Mouse (Mus musculus) embryonic facial prominence, embryonic 14.5 days (tissue): Measurements from ENCODE around the gene Mup4. TPM values are rescaled to one million over a fixed set of nuclear protein-coding genes. Genes with fewer than 3 reads are reported as not detected.
"Not testable (repeated sequence)": the region's sequence is repeated elsewhere in the genome, so short reads cannot be mapped to it uniquely, and the experiment has no call there.

ENCODE experiments used
- ATAC-seq: fragments of 200-750 bp; cut with Nextera tagmentation; 2 replicates; pipeline ENCODE4 v1.8.0; 2017; ENCODE audit warnings: low read depth, moderate number of reproducible peaks, moderate TSS enrichment
- DNase-seq: peaks from one replicate; pipeline ENCODE4 v3.0.0-alpha.2; 2015; ENCODE audit warnings: low spot score
- H3K27ac ChIP-seq: fragments of 300-500 bp; sonication (generic); replicated peaks from 2 replicates; pipeline ENCODE4 v1.5.1; 2014; ENCODE audit warnings: low read depth, mild to moderate bottlenecking, low read length, moderate library complexity
- H3K27me3 ChIP-seq: fragments of 300-500 bp; sonication (generic); replicated peaks from 2 replicates; pipeline ENCODE4 v1.6.1; 2014; ENCODE audit warnings: low read length; ENCODE audit not compliant: control insufficient read depth, insufficient read depth
- H3K36me3 ChIP-seq: fragments of 300-500 bp; sonication (generic); 2 replicates; pipeline ENCODE4 v1.6.1; 2014; ENCODE audit warnings: low read length, mixed read lengths; ENCODE audit not compliant: control insufficient read depth, insufficient read depth
- H3K4me1 ChIP-seq: fragments of 300-500 bp; sonication (generic); 2 replicates; pipeline ENCODE4 v1.6.1; 2014; ENCODE audit warnings: antibody characterized with exemption, low read length; ENCODE audit not compliant: control insufficient read depth, insufficient read depth
- H3K4me2 ChIP-seq: fragments of 300-500 bp; sonication (generic); 2 replicates; pipeline ENCODE4 v1.6.1; 2014; ENCODE audit warnings: low read depth, mild to moderate bottlenecking, low read length, moderate library complexity, mixed read lengths
- H3K4me3 ChIP-seq: fragments of 300-500 bp; sonication (generic); 2 replicates; pipeline ENCODE4 v1.5.1; 2014; ENCODE audit warnings: low read depth, mild to moderate bottlenecking, low read length
- H3K9ac ChIP-seq: fragments of 300-500 bp; sonication (generic); 2 replicates; pipeline ENCODE4 v1.6.1; 2014; ENCODE audit warnings: low read depth, mild to moderate bottlenecking, low read length, moderate library complexity, mixed read lengths
- H3K9me3 ChIP-seq: fragments of 300-500 bp; sonication (generic); 2 replicates; pipeline ENCODE4 v1.6.1; 2016; ENCODE audit warnings: low read length; ENCODE audit not compliant: control insufficient read depth
- WGBS: fragments of 180-500 bp; shearing (Covaris S2); extraction: QIAGEN DNeasy Blood & Tissue Kit; methylation state at CpG from one replicate; pipeline ENCODE4 v1.1.7; 2014; 5-methylcytosine and 5-hydroxymethylcytosine counted together
- polyA plus RNA-seq: library from polyadenylated mRNA; unstranded; fragments of >200 nt; fragmentation: Nextera tagmentation; extraction: Ambion mirVana; gene quantifications from 2 replicates; pipeline ENCODE4 v1.2.1, GENCODE M21; 2014

The Mup4 gene
- not detected in 2 replicates for polyA plus RNA-seq

DNA sequence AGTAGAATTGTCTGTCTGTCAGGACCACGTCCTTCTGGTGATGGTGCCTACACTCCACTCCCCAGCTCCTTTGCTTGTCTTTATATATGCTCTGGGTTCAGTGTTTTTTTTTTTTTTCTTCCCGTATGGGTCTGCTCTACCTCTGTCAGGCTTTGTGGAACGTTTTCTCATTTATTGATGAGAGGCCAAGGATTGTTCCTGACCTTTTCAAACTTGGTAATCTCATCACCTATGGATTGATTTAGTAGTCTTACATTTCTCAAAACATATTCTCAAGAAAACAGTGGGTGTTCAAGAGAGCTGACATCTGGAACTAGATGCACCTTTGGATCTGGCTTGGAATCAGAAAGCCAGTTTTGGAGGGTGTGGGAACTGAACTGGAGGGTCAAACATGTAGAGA is at the start of gene Mup4:
Mup4 (minus strand) TSS at position 101 of the 400 bp plus-strand sequence.
- Histone ChIP-seq H3K4me1 (no peaks in the 10 kb centered on the region), H3K4me2 (no peak within 1 kb of the TSS), H3K4me3 (no peak within 1 kb of the TSS), H3K9me3 (no peaks in the 10 kb centered on the region), H3K36me3 (no peaks in the 10 kb centered on the region), H3K27ac (no peak within 1 kb of the TSS), H3K9ac (no peak within 1 kb of the TSS), H3K27me3 (no peaks in the 10 kb centered on the region)
- no peak for ATAC-seq
- DNase-seq: no peak
- WGBS: 79% methylated on average over 3 of the region's 3 CpGs

- ATAC-seq, DNase-seq, H3K4me2 ChIP-seq, H3K4me3 ChIP-seq, H3K9me3 ChIP-seq, H3K27me3 ChIP-seq, H3K4me1 ChIP-seq, H3K36me3 ChIP-seq, H3K9ac ChIP-seq, H3K27ac ChIP-seq: not testable (repeated sequence)
Observed at GRCm38 (mm10) chr4:59997894-59998293, 37.4 kb upstream of the Mup4 start.

DNA sequence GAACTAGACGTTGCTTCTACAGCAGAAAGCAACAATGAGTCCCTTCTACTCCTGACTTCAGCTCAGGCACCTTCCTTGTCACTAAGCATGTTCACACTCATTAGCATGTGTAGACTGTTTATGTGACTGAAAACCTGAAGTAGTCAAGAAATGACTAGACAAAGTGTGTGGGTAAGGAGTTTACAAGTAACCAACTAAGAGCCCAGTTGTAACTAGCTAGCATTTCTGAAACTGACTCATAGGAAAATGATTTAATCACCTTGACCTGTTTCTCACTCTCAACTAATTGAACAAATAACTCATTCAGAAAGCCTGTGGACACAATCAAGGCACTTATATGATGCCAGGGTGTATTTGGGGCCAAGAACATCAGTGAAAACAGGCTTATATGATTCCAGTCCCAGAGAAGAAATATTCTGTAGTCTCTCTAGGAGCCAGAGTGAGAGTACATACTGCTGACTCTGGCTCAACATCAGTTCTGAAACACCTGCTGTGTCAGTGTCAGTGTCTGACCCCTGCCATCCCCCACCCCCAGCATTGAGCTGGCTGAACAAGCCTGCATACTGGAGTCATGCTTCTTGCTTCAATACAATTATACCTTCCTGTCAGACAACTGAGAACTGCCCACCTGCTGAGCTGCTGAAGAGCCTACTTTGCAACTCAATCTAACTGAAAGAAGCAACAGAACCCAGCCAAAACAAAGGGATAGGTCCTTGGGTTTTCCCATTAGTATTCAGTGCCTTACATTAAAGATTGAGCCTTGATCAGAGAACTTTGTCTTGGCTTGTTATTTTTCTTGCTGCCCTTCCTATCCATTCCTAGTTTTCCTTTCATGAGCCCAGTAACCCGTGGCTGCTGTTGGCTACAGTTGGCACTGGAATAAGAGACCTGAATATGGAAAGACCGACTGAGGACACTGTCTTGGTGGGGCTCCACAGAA is 3.2 kb upstream of the Mup4 start, which contains the start of gene Mup6:
Mup6 (plus strand) TSS at position 890 of the 940 bp plus-strand sequence.
- ATAC-seq (no peak), DNase-seq (no peak)
- H3K4me3 ChIP-seq: no peak within 1 kb of the TSS
- H3K4me1 ChIP-seq: no peaks in the 10 kb centered on the region
- H3K4me2 ChIP-seq: no peak within 1 kb of the TSS
- H3K27ac ChIP-seq: no peak within 1 kb of the TSS
- 39% methylated on average over 3 of the region's 3 CpGs for WGBS
- H3K9ac ChIP-seq: no peak within 1 kb of the TSS
- no peaks in the 10 kb centered on the region for H3K36me3 ChIP-seq
- no peaks in the 10 kb centered on the region for H3K9me3 ChIP-seq
- no peaks in the 10 kb centered on the region for H3K27me3 ChIP-seq

DNA sequence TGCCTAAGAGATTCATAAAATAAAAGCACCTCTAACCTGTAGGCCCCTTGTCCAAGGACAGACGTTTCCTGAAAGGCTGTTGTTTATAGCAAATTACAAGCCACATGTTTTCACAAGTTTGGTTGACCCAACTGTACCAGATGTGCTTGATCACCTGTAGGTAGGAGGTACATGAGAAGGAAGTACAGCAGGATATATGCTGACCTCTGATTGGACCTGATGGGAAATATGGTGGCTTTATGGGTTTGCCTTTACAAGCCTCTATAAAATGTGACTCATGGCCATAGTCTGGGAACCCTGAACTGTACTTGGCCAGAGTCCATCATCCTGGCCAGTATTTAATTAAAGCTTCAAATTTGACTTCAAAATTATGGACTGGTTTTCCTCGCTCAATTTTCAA is 23.0 kb downstream of the Mup4 start:
- no peak for DNase-seq
- Histone ChIP-seq H3K9ac (no peak overlapping the region), H3K36me3 (no peaks in the 10 kb centered on the region), H3K4me1 (no peaks in the 10 kb centered on the region), H3K9me3 (no peaks in the 10 kb centered on the region), H3K27me3 (no peaks in the 10 kb centered on the region), H3K4me2 (no peak overlapping the region), H3K27ac (no peak overlapping the region), H3K4me3 (no peak overlapping the region)
- no peak for ATAC-seq
- WGBS: 61% methylated on average over 2 of the region's 2 CpGs

DNA sequence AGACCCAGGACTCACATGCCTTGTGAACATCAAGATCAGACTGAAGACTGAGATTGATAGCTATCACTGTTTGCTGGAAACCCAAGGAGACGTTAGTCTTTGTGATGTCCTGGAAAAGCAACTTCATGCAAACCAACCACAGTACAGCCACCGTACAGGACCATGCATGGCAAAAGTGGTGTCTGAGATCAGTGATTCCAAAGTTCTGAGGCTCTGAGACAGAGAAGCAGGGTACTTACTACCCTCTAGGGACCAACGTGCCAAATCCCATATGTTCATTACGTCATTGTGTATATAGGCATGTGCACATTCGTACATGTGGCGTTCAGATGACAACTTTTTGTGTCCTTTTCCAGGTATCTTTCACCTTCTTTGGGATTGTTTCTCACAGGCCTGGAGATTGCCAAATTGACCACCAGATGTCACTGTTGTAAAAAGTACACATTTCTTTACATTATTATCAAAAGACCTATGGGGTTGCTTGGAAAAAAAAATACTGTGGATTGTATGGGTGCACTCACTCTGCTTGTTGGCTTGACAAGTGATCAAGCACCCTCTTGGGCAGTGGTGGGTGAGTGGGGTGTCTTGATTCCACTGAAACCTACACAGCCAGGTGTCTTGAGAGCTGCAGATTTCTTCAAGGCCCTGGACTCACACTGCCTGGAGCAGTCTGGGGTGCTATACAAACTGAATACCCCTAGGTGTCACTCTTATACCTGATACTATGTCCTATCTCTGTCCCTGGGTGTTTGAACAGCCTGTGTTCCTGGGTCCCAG is 27.8 kb downstream of the Mup4 start:
- Histone ChIP-seq H3K27ac (no peak overlapping the region), H3K36me3 (no peaks in the 10 kb centered on the region), H3K9me3 (no peaks in the 10 kb centered on the region), H3K27me3 (no peaks in the 10 kb centered on the region), H3K4me3 (no peak overlapping the region), H3K9ac (no peak overlapping the region), H3K4me2 (no peak overlapping the region), H3K4me1 (no peaks in the 10 kb centered on the region)
- WGBS: 58% methylated on average over 6 of the region's 6 CpGs
- DNase-seq (peak; percentile 16), ATAC-seq (peak; percentile 85)

DNA sequence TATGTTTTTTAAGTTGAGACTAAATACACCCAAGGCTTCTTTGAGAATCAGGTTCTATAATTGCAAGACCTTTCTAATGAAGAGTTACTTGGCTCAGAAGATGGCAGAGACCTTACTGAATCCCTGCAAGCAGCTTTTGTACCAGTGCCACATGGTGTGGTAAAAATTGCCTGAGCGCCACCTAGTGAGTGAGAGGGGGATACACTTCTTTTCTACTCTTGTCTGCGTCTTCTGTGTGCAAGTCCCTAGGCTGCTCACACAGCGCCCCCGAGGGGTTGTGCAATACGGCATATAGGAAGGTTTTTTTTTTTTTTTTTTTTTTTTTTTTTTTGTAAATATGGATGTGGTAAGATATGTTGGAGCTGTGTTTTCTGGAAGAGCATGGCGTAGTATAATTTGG is 32.2 kb downstream of the Mup4 start:
- Histone ChIP-seq H3K4me3 (no peak overlapping the region), H3K27me3 (no peaks in the 10 kb centered on the region), H3K9me3 (no peaks in the 10 kb centered on the region), H3K27ac (no peak overlapping the region), H3K9ac (no peak overlapping the region), H3K36me3 (no peaks in the 10 kb centered on the region), H3K4me1 (no peaks in the 10 kb centered on the region), H3K4me2 (no peak overlapping the region)
- ATAC-seq (peak; percentile 79; the same call in 1 of the 2 replicates), DNase-seq (peak; percentile 81)
- 18% methylated on average over 6 of the region's 6 CpGs for WGBS

GRCm38 (mm10) chr4:59927666-59928065 is 32.8 kb downstream of the Mup4 start:
- no peak; the same call in 1 of the 2 replicates for ATAC-seq
- Histone ChIP-seq H3K27ac (no peak overlapping the region), H3K36me3 (no peaks in the 10 kb centered on the region), H3K4me2 (no peak overlapping the region), H3K4me1 (no peaks in the 10 kb centered on the region), H3K4me3 (no peak overlapping the region), H3K9me3 (no peaks in the 10 kb centered on the region), H3K9ac (no peak overlapping the region), H3K27me3 (no peaks in the 10 kb centered on the region)
- WGBS: 90% methylated on average over 3 of the region's 3 CpGs
- DNase-seq: no peak

DNA sequence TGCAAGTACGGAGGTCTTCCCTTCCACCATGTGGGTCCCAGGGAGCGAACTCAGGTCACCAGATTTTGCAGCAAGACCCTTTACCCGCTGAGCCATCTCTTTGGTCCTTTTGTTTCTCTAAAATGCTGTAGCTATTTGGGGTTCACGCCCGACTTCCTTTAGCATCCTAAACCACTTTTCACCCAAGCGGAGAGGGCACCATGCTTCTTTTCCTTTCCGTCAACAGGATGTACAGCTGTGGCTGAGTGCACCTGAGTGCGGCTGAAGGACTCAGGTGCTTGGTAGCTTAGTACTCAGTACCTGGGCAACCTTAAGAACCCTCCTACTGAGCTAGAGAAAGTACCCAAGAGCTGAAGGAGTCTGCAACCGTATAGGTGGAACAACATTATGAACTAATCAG is 35.4 kb downstream of the Mup4 start:
- Histone ChIP-seq H3K9ac (no peak overlapping the region), H3K27ac (no peak overlapping the region), H3K4me1 (no peaks in the 10 kb centered on the region), H3K4me2 (no peak overlapping the region), H3K27me3 (no peaks in the 10 kb centered on the region), H3K36me3 (no peaks in the 10 kb centered on the region), H3K4me3 (no peak overlapping the region), H3K9me3 (no peaks in the 10 kb centered on the region)
- DNase-seq (no peak), ATAC-seq (no peak)
- 84% methylated on average over 9 of the region's 9 CpGs for WGBS
